Mouse (Mus musculus) embryonic fibroblast, embryonic 13.5 days (primary cell): Measurements from ENCODE around the gene Srrm2.

Experiments
- CTCF ChIP-seq: IDR thresholded peaks from 2 replicates; pipeline ENCODE4 v1.5.1; 2011; ENCODE audit warnings: mild to moderate bottlenecking, control low read depth, low read length, moderate library complexity, borderline replicate concordance; ENCODE audit not compliant: insufficient read depth
- POLR2A ChIP-seq: IDR thresholded peaks from 2 replicates; pipeline ENCODE4 v1.6.1; 2011; ENCODE audit warnings: low read depth, mild to moderate bottlenecking, control low read depth, low read length, moderate library complexity

GRCm38 (mm10) chr17:23786510-23786931 is 3.8 kb upstream of the Srrm2 start:
- TF ChIP-seq POLR2A (no peak; the same call in 1 of the 2 replicates), CTCF (no peak)
